Mouse (Mus musculus) Muller cell, postnatal 12 days (primary cell): ENCODE measurements at regions not wholly inside any gene's neighbourhood (a gene's known extent, or its start where the extent isn't known, plus 50 kb on each side); places are given as distances from the start of the nearest gene placed in this dataset.
A peak's percentile ranks its signal among the peaks of the same experiment; 100 is the strongest.

Source experiments
- DNase-seq: peaks from one replicate; pipeline ENCODE4 v3.0.0-alpha.2; 2015; ENCODE audit errors: inconsistent ontology term

DNA sequence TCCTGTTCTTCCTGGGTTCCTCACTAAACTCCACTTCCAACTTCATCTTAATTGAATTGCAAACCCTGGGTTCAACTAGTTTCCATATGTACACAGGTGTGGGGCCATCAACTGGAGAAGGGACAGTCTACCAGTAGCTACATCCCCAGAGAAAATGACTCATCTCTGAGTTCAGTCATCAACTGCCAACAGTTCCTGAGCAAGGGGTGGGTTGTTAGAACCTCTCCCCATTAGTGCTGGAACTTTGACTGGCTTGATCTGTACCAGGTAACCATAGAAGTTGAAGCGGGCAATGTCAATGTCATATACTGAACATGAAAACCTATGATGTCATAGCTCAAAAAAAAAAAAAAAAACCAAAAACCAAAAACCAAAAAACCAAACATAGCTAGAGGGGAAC is 69.8 kb downstream of the Gm21750 start:
- no peak for DNase-seq

DNA sequence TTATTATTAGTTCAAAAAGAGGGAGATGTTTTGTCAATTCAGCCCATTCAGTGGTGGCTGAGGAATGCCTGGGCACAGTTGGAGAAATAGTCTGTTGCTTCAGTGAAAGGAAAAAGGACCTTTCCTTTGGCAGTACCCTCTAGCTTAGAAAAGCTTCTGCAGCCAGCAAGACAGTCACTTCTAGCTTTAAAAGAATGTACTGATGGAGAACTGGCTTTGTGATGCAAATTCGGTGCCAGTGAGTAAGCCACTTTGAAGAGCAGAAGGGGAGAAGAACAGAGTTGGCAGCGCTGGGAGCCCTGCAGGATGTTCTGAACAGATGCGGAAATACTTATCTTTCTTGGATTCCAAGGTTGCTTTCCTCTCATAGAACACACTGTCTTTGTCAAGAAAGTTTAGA is 71.1 kb downstream of the Gm21750 start:
- peak; percentile 86 for DNase-seq

DNA sequence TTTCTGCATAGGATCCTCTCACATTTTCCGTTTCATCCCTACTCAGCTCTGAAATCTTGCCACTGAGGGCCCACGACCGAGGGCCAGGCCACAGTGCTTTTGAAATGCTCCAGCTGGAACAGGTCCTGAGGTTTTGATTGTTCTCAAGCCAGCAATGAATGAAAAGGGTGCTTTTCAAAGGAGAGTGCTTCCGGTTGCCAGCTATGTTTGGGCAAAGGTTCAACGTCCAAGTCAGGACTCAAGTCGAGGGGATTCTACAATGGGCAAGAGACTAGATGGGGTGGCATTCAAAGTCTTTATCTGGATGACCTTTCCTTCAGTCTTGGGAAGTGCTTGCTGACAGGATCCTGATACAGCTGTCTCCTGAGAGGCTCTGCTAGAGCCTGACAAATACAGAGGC is 89.8 kb downstream of the Gm21750 start:
- peak; percentile 58 for DNase-seq

DNA sequence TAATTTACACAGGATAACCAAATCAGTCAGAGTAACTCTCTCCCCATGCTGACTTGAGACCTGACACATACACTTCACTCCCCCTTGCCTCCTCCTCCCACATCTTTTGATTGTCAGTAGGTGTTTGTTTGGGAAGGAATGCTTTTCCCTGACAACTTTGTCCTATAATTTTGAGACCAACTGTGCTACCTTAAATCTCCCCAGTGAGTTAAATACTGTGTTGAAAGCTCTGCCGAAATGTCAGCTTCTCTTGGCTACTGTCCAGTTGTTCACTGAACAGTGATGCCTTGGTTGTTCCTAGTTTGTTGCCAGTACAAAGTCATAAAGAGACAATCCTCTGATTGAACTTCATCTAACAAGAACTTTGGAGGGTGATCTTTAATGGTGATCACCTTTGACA is 99.0 kb downstream of the Gm21750 start:
- peak; percentile 20 for DNase-seq

DNA sequence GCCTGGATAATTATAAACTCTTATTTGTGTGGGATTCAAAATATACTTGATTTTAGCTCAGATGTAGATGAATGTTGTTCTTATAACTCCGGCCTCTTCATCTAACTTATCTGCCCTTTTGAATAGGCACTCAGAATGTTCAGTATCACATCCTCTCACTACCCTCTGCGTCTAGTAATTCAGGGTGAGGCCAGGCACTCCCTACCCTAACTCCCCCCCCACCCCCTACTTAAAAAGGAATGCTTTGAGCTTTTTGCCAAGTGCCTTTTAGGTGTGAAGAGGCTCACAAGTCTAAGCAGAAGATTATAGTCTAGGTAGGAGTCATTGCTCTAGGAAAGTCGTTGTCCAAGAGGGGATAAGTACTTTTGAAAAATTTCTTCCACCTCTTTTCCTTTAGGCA is 111.9 kb downstream of the Gm21750 start:
- no peak for DNase-seq

DNA sequence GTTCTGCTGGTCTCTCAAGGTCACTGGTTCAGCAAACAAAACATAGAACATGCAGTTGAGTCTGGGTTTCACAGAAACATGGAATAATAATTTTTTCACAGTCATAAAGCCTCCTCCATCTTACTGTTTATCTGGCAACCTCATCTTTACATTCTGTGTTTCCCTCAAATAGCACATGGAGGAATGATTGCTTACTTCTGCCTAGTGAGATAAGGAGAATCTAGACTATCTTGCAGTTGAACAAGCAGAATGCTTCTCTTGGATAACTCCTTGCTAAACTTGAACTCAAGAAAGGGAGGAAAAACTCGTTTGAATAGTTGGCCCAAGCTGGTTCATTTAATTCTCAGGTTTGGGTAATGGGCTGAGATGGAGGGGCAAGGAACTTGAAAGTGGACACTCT is 112.8 kb downstream of the Gm21750 start:
- no peak for DNase-seq

DNA sequence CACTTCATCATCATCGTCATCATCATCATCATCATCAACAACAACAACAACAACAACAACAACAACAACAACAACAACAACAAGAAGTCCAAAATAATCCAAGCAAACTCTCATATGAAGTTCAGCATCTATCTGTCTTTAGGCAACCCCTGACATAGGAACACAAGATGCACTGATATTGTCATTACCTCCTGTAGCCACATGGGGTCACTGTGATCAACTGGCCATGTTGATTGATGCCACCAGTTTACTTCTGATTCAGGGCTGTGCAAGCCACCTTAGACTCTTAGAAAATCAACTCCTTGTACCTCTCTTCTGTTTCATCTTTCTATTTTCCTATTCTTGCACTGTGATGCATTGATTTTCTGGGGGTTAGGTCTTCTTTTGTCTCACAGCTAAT is 115.0 kb downstream of the Gm21750 start:
- DNase-seq, result peak; percentile 16

DNA sequence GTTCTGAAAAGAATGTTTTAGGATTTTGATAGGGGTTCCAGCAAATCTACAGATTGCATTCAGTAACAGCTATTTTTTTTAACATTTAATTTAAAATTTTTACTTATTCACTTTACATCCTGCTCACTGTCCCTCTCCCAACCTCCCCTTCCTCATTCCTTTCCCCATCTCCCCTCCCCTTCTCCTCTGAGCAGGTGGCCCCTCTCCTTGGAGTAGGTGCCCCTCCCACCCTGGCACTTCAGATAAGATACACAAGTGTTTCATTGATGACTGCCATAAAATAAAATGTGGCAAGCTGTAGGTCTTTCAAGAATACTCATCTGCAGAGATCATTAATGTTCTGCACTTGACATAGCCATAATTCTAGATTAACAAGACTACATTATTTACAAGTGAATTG is 146.1 kb downstream of the Gm21750 start:
- no peak for DNase-seq

DNA sequence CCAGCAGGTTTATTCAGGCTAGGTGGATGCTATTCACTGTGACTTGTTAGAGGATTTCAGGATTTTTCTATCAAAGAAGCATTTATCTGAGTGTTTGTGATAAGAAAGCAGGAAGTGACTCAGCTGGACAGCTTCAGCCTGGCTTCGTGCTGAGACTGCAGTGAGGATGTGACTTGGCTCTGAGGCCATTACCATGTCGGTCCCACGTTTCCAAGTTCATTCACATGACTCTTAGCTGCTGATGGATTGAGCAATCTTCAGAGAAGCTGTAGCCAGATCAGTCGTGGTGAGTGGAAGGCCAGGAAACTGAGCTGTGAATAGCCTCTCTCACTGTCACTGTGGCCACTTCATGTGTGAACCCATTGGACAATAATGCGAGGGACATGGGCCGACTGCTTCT is 177.9 kb downstream of the Gm21750 start:
- peak; percentile 22 for DNase-seq

DNA sequence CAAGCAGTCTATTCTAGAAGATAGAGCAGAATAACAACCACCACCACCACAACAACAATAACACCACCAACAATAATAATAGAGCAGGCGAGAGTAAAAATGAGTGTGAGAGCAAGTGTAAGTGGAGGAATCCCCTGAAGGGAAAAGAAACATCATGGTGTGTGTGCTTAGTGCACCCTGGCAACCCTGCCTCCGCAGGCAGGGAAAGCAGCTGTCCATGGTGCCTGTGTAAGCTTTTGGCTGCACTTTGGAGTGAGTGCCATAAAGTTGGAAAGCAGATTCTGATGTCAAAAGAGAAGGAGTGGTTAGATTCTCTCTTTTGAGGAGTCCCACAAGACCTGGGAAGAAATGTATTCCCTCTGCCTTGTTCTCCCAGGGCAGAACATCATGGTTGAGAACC is 200.8 kb downstream of the Gm21750 start:
- DNase-seq, result no peak

DNA sequence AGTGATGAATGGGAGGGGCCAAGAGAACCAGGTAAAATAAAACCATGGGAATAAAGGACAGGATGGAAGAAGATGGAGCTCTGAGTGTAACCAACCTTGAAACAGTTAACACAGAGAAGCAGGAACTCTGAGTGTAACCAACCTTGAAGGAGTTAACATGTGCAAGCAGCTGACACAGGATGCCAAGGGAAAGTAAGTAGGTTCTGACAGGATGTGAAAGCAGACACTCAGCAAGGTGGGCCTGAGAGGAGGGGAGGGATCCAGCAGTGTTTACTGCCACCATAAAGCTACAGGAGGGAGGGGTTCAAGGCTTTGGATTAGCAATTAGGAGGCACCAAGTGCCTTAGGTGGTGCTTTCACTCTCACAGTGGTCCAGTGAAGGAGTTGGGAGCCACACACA is 213.3 kb downstream of the Gm21750 start:
- DNase-seq, result no peak

DNA sequence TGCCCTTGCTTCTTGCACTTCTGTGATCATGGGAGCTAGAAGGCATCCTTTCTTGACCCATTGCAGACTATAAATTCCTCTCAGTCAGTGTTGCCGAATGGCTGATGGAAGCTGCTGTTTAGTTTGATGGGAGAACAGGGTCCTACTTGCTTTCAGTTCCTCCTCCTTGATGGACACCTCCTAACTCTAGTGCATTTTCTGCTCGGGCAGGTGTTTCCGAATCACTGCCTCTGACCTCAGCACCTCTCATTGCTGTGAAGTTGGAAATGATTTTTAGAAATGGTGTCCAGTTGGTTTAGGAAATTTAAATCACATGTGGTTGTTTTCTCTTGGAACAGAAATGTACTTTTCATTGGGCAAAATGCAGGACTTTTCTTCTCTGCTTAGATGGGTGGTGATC is 214.9 kb downstream of the Gm21750 start:
- DNase-seq, result no peak

DNA sequence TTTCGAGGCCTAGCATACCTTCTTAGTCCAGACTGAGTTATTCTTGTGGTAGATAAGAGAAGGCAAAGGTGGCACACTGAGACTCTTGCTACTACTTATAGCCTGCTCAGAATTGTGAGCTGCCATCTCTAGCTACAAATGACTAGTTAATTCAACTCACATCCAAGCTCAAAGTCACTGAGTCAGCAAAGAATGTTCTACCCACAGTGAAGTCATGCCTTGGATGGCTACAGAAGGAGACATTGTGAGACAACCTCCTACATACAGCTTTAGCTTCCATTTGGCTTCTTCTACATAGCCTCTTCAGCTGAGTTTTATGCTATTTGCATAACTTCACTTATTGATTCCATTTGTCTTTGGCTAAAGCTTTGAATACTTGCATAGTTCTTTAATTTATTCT is 217.2 kb downstream of the Gm21750 start:
- no peak for DNase-seq

DNA sequence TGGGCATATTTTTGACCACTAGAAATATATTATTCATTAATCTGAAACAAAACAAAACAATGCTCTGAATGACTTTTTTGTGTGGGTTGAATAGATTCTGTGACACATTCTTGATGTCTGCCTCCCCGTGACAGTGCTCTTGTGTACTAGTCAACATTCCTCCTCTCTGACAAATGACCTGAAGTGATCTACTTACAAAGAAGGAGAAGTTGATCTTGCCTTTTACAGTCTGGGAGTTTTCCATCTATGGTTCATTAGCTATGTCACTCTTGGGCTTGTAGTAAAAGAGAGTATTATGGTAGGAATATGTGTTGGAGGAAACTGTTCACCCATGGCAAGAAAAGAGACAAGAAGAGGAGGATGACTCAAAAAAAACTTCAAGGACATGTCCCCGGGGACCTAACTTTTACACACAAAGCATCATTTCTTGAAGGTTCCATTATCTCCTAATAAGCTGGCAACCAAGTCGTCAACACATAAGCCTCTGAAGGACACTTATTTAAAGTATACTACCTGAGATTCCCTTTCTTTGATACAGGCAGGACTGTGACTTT is 217.9 kb downstream of the Gm21750 start:
- DNase-seq, result peak; percentile 81

DNA sequence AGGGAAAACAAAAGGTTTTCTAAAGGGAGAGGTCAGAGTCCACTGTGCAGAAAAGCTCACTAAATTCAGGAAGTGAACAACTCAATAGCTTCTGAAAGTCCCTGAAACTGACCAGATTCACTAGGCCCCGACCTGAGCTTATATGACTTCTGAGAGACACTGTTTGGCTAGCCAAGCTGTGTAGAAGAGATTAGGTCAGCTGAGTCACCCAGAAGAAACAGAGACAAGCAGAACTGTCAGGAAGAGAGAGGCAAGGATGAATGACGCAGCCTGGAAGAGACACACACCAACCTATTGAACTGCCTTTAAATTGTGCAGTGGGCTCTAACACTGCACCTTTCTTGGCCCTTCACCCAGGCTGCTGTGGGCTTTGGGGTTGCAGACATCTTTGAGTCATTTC is 230.4 kb downstream of the Gm21750 start:
- DNase-seq, result no peak

DNA sequence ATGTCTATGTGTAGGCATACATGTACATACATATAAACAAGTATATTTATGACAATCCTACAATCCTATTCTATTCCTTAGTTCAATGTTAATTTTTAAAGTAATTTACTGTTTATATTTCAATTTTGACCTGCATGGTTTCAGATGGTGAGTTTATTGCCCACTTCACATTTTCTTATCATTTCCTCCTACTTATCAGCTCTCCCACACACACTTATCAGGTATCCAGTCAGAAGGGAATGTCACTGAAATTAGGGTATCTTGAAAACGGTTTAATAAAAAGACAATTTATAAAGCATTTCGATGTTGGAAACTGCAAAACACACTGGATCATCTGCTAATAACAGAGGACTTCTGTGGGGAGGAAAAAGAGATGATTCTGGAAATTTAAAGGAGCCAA is 233.8 kb downstream of the Gm21750 start:
- no peak for DNase-seq

DNA sequence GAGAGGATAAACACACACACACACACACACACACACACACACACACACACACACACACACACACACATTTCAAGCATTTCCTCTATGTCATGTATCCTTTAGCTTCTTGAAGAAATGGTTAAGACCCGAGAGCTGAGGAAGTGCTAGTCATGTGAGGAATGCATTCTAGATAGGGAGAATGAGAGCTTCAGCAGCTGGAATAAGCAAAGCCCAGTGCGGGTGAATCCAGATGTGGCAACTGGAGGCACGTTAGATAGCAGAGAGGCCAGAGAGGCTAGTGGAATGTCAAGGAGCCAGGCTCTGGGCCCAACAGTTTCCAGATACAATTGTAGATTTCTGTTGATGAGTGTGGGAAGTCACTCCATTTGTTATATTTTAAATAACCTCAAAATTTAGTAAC is 234.2 kb downstream of the Gm21750 start:
- DNase-seq, result no peak

DNA sequence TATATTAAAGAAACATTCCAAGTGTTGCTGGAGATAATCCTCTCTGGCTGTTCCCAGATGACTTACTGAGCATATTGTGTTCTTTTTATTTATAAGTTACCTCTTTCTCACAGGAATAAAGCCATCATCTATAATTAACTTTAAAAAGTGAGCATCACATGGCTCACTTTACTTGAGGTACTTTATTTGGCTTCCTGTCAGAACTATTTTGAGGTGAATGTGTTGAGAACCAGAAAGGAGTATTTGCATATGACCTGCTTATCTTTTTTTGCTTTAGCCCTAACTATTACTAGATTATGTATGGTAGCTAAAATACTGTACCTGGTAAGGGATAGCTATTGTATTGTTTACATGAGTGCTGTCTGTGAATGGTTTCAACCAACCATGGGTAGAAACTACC is 238.1 kb downstream of the Gm21750 start:
- no peak for DNase-seq

DNA sequence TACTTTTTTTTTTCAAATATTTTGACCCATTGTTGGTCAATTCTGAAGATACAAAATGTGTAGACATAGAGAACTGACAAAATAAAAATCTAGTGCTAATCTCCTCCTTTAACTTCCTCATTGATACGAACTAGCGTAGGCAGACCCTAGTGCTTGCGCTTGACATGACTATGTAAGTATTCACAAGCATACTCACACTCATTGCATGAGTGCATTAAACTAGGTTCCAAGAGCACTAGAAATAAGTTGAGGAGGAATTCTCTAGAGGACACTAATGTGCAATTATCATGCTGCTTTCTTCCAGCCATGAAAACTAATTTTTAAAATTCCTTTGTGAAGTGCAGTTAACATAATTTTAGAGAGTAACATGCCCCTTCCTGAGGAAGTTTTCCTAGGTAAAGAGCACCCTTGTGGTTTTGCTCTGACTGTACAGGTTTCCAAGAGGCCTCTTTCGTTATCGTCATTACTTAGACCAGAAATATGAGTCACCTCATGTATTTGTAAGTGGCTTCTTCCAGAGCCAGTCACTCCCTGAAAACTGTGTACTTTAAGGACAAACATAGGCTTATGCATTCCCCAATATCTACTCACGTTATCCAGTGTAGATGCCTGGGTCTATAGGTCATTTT is 241.2 kb downstream of the Gm21750 start:
- no peak for DNase-seq

DNA sequence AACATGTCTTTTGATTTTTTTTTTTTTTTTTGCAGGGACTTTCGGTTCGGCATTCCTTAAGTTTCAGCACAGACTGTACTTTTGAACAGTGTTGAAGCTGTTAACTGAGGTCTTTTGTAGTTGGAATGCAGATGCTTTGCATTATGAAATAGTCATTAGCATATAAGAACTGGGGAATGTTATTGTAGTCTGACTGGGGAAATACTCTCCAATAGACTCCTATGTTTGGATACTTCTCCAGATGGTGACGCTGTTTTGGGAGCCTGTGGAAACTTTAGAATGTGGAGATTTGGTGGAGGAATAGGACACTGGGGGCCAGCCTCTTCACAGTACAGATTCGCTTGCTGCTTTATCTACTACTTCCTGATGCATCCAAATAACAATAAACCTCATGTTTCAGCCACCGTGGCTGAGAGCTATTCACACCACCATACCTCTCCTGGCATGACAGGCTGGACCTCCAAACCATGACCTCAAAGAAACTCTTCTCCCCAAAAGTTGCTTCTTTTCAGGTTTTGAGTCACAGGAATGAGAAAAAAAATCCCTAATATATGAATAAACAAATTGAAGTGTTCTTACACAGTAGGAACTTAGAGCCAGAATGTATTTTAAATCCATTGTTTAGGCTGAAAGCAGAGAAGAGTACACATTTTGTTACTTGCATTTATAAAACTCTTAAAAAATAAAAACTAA is 252.9 kb downstream of the Gm21750 start:
- DNase-seq, result no peak

DNA sequence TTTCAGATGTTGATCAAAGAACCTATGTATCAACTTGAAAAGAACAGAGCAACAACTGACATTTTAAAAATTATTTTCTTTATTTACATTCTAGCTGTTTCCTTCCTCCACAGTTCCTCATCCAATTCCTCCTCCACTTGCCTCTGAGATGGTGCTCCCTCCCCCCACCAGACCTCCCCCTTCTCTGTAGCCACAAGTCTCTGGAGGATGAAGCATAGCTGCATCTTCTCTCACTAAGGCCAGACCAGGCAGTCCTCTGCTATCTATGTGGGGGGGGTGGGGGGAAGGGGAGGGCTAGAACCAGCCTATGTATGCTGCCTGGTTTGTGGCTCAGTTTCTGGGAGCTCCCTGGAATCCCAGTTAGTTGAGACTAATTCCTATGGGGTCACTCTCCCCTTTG is 255.0 kb downstream of the Gm21750 start:
- no peak for DNase-seq

DNA sequence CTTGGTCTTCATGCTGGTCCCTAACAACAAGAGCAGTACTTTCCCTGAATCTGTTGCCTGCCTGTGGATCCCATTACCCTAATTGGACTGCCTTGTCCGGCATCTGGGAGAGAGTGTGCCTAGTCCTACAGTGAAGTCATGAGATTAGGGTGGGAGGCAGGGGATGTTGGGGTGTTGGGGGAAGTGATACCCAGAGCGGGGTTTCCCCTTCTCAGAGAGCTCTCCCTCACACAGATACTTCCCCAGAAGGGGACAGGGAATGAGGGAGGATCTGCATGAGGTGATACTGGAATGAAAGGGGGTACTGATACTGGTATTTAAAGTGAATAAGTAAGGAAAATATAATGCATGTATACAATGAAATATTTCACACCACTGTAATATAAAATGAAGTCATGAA is 270.1 kb downstream of the Gm21750 start:
- no peak for DNase-seq

DNA sequence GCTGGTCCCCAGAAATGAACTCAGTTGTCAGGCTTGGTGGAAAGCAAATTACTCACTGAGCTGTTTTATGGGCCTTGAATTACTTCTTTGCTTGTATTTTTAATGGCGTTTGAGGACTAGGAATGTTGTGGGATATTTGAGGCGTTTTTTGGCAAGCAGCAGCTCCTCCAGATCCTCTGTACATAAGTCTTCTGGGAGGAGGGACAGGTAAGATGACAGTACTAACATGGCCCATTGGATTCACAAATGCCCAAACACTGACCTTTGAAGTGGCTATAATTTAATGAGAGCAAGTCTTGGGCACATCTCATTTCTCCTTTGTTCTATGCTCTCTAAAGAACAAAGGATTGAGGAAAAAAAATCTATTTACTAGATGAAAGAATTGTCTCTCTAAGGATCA is 286.3 kb downstream of the Gm21750 start:
- no peak for DNase-seq

DNA sequence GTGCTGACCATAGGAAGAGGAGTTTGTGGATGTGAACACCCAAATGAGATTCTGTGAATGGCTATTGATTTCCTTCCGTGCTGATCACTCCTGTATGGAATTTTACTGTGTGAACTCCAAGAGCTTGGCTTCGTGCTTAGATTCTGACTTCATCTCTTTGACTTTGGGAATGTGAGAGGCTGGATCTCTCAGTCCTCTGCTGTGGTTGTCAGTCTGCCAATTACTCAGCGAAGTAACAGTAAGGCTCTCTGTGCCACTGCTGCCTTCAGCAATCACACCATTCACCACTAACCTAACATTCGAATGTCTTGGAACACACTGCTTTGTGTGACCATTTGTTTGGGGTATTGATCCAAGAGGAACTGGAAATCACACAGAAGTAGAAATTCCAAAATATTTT is 291.5 kb downstream of the Gm21750 start:
- DNase-seq, result peak; percentile 9
